Mouse (Mus musculus) gastrocnemius, postnatal 36 days (tissue): ENCODE results near the gene Cir1. TPM values are rescaled to one million over a fixed set of nuclear protein-coding genes. Genes with fewer than 3 reads are reported as not detected.

ENCODE experiments used
- DNase-seq, 2 experiments: peaks; one replicate each; pipeline ENCODE4 v3.0.0; 2022
- intact Hi-C: fragments of 180-260 bp; cut with DNase I; formaldehyde crosslinking; loops from one replicate; pipeline ENCODE4 v1.15.1; 2025
- total RNA-seq, 2 experiments: library from RNA; stranded (reverse); gene quantifications; 2 replicates each; pipeline ENCODE4 v1.2.3; 2021

Cir1 gene
- total RNA-seq, 2 experiments from 2014 or later: 10.1 to 12.8 TPM

- intact Hi-C loops: no loop called here
- DNase-seq: no peak
These were observed 8.0 kb downstream of the Cir1 start for GRCm38 (mm10) chr2:73304506-73304905.

DNA sequence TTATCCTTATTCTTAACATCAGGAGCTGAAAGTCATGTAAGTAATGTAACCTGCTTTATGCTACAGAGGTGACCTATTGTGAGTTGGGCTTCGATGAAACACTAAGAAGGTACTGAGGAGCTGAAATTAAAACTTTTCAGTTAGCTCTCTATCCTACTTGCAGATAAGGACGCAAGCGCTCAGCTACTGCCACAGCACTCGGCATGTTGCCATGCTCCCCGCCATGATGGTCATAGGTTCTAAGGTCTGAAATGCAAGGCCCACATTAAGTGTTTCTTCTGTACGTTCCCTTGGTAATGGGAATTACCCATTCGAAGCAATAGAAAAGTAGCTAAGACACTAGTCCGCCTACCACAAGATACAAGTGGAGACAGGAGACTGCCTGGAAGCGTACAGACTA, 9.8 kb downstream of the Cir1 start:
- no peak for DNase-seq
- intact Hi-C loops: no loop called here

DNA sequence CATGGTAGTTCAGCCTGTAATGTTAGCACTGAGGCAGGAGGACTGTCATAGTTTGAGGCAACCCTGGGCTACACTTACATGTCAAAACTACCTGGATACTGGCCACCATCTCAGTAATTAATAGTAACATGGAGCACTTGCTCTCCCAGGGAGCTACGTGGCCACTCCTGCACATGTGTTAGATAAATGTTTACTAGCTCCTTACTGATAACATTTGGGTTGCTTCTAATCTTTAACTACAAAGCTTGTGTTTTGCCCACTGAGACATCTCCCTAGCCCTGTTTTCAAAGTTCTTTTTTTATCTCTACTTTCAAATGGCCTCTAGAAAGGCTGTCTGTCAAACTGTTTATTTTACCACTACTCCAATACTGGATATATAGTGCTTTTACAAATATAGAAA, 10.5 kb downstream of the Cir1 start:
- intact Hi-C loops: no loop called here
- no peak for DNase-seq

DNA sequence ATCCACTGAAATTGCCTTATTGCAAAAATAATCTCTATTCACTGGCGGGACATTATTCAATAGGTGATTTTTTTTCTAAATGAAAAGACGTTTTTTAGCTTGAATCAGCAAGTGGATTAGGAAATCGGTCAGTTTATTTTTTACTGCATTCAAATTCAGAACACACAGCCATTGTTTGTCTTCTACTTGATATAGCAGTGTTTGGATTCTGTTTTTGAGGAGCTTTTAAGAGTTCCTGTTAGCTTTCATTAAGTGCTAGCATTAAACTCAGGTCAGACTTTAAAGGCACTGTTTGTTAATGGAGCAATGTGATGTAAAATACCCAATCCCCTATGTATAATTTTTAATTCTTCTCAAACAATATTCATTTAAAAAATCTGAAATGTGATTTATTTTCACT, 13.7 kb downstream of the Cir1 start:
- DNase-seq: no peak
- intact Hi-C loops: no loop called here

DNA sequence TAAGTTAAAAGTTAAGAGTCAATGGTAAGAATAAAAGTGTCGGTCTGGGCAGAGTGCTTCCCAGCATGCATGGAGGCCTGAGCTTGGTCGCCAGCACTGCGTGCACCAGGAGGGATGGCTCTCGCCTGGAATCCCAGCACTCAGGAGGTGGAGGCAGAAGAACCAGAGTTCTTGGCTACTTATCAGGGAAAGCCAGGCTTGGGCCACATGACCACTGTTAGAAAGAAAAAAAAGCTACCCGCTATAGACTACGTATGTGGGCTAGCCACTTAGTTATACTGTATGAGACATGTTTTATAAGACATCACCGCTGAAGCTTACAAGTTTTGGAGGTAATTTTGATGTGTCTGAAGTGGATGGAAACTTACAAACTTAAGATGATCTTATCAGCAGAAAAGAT, 14.3 kb downstream of the Cir1 start:
- intact Hi-C loops: no loop called here
- DNase-seq: no peak

DNA sequence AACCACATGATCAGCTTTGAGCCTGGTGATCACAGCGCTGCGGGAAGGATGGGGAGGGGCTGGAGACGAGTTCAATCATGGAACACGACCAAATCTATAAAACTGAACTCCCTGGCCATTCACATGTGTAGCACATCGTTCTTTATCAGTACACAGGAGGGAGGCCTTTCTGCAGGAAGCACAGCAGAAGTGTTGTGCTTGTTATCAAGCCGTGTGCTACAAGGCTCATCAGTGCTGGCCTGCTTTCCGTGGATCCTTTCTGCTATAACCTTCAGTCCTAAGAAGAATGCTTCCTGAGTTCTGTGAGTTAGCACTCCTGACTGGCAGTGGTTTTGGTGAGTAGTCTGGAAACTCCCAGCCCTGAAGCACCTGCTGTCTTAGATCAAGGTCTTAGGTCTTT, 17.5 kb downstream of the Cir1 start:
- no peak for DNase-seq
- intact Hi-C loops: no loop called here

DNA sequence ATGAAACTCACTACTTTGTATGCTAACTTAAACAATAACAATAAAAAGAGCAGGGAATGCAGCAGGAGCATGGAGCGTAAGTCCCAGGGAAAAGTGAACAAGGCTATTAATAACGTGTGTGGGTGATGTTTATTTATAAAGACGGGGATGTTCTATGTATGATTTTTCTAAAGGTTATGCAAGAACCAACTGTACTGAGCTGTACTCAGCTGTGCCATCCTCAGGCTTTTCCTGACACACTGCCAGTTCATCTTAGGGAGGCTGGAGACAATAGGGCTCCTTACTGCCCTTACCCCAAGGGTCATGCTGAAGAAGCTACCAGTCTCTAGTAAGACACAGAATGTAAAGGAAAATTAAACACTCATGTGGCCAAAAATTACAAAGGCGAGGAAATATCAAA, 21.4 kb downstream of the Cir1 start:
- intact Hi-C loops: no loop called here
- DNase-seq: no peak

DNA sequence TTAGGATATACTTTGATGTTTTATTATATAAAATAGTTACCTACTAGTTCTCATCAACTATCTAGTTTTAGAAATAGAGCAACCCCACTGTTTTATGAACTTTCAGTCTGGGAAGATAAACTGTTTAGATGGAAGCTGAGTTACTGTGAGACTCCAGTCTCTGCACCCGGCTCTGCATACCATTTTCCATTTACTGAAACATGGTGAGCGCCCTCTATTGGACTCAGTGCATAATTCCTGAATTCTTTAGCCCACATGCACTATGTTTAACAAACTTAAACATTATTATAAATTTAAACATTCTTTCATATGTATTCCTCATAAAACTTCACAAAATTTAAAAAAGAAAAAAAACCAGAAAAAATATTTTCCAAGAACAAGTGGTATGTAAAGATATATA, 26.9 kb downstream of the Cir1 start:
- no peak for DNase-seq
- intact Hi-C loops: no loop called here

GRCm38 (mm10) chr2:73281707-73282106, 30.8 kb downstream of the Cir1 start:
- no peak for DNase-seq
- intact Hi-C loops: no loop called here

DNA sequence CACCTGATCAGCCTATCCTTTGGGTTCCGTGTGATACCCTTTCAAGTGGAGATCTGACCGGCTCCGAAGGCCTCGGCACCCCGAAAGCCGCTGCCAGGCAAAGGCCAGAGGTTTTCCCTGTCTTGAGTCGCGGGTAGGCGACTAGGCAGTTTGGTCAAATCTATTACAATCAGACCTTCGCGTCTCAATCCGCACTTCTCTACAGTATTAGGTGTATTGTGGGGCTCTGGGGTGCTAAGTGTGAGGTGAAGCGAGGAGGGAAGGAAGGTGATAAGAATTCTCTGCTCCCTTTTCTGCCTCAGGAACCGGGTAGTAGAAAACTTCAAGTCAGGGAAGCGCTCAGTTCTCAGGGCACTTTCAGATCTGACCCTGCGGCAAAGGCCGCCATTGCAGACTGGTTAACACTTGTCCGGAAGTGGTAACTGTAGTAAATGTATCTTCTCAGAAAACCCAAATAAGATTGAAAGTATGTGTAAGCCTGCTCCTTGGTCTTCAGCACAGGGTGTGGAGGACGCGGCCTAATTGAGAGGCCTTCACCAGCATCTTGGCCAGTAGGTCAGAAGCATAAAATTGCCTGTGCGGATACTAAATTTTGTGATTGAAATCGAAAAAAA, 31.3 kb downstream of the Cir1 start:
- DNase-seq: no peak
- intact Hi-C loops: no loop called here

GRCm38 (mm10) chr2:73280356-73281047, 32.0 kb downstream of the Cir1 start:
- intact Hi-C loops: no loop called here

GRCm38 (mm10) chr2:73279271-73280038, 33.0 kb downstream of the Cir1 start:
- no peak for DNase-seq
- intact Hi-C loops: loop anchor here (5.0 to 10.0 kb wide), 4 partner anchors 547 to 1735 kb away; partner anchors contain the start of genes Dlx2 and Evx2

More at GRCm38 (mm10) chr2:73280356-73281047, 32.0 kb downstream of the Cir1 start:
- no peak for DNase-seq

GRCm38 (mm10) chr2:73278869-73279268, 33.6 kb downstream of the Cir1 start:
- DNase-seq: peak in 1 of 2 experiments; percentile 17
- intact Hi-C loops: loop anchor here (1.0 to 10.0 kb wide), 5 partner anchors 112 to 1734 kb away; partner anchors contain the start of genes Dlx2 and Evx2

GRCm38 (mm10) chr2:73278131-73278854, 34.2 kb downstream of the Cir1 start:
- peak; percentile 78 to 84 for DNase-seq
- intact Hi-C loops: loop anchor here (1.0 to 10.0 kb wide), 5 partner anchors 111 to 1733 kb away; partner anchors contain the start of genes Dlx2 and Evx2

- DNase-seq: peak in 1 of 2 experiments; percentile 39
- intact Hi-C loops: loop anchor here (1.0 to 10.0 kb wide), 6 partner anchors 110 to 1733 kb away; partner anchors contain the start of genes Dlx2 and Evx2
These were observed 34.8 kb downstream of the Cir1 start for GRCm38 (mm10) chr2:73277709-73278075.

- intact Hi-C loops: loop anchor here (2.0 to 10.0 kb wide), 5 partner anchors 545 to 1732 kb away; partner anchors contain the start of genes Dlx2 and Evx2
- DNase-seq: peak in 1 of 2 experiments; percentile 24
These were observed 35.3 kb downstream of the Cir1 start for GRCm38 (mm10) chr2:73277021-73277708.

GRCm38 (mm10) chr2:73276141-73276571, 36.3 kb downstream of the Cir1 start:
- intact Hi-C loops: loop anchor here (2.0 to 10.0 kb wide), 5 partner anchors 544 to 1731 kb away; partner anchors contain the start of genes Dlx2 and Evx2
- no peak for DNase-seq

DNA sequence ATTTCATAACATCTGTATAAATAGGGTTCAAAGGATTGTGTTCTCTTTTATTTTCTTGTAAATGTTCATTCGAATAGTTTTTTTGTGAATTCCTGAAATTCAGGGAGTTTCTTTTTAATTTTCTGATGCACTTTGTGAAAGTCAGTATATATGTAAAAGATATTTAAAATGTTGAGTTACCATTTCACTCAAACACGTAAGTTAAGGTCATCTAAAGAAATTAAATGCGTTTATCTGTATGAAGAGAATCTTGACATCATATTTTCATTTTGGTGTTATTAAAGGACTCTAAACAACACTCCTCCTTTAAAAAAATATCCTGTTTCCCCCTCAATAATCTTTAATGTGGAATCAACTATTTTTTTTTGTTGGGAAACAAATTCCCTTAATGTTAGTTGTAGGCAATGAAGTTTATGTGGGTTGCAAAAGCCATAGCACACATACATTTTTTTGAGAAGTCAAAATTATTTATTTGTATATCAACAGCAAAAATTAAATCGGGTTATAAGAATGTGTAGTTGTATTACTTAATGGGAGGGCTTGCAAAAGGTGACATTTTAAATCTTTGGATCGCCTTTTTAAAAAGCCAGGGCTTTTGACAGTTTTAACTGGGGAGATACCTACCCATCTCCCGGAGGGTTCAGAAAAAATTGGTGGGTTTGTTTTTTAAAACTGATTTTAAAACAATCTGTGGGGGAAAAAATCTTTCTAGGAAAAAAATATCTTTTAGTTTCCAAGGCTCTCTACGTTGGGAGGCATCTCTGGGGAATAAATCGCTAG, 37.0 kb downstream of the Cir1 start:
- no peak for DNase-seq
- intact Hi-C loops: loop anchor here (2.0 to 10.0 kb wide), 5 partner anchors 543 to 1731 kb away; partner anchors contain the start of genes Dlx2 and Evx2
